Mouse (Mus musculus) bone marrow macrophage, adult 2 months (primary cell): ENCODE results near the gene Rab11fip5.

Source experiments
- CTCF ChIP-seq: IDR thresholded peaks from 2 replicates; pipeline ENCODE4 v1.5.1; 2012; ENCODE audit warnings: low read depth, mild to moderate bottlenecking, low read length, moderate library complexity
- POLR2A ChIP-seq: IDR thresholded peaks from 2 replicates; pipeline ENCODE4 v1.6.1; 2012; ENCODE audit warnings: mild to moderate bottlenecking, low read depth, low read length, borderline replicate concordance

GRCm38 (mm10) chr6:85423836-85424379 is 49.5 kb upstream of the Rab11fip5 start, which contains the start of gene Noto:
- TF ChIP-seq POLR2A (no peak), CTCF (no peak)
